Mouse (Mus musculus) c-Kit-positive CD71-positive TER-119-negative erythroid progenitor cells, embryonic 14.5 days (primary cell): ENCODE measurements around the gene Mapkapk3.
"Not testable (repeated sequence)": the region's sequence is repeated elsewhere in the genome, so short reads cannot be mapped to it uniquely, and the experiment has no call there.

ENCODE experiments used
- DNase-seq: peaks from one replicate; pipeline ENCODE4 v3.0.0-alpha.2; 2013; ENCODE audit warnings: low read depth

Gene Mapkapk3

DNA sequence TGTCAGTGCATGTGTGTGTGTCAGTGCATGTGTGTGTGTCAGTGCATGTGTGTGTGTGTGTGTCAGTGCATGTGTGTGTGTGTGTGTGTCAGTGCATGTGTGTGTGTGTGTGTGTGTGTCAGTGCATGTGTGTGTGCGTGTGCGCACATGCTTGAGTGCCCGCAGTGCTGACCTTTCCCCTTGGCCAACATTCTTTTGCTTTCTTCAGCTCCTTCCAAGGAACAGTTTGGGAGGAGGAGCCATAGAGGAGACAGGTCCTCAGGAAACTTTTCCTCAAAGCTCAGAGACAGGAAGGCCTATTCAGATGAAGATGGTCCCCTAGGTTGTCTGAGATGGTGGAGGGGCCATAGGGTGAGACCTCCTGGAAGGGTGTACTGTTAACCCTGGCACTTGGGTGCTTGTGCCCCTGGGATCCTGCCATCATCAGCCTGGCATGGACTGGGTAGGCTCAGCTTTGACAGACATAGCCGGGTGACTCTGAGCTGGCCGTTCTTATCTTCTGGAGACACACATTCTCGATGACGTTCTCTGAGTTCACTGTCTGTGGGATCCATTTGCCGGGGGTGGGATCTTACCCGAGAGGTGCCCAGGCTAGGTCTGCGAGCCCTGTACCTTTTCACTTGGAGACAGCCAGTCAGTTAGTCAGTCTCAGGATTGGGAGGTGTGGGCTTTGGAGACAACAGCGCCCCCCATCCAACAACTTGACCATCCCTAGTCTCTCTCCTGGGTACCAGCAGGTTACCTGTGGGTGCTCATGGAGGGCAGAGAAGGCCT, 17.6 kb upstream of the Mapkapk3 start:
- no peak for DNase-seq

GRCm38 (mm10) chr9:107306673-107307072, 17.0 kb upstream of the Mapkapk3 start:
- not testable (repeated sequence) for DNase-seq

GRCm38 (mm10) chr9:107305601-107306542, 16.2 kb upstream of the Mapkapk3 start:
- no peak for DNase-seq

GRCm38 (mm10) chr9:107305012-107305411, 15.3 kb upstream of the Mapkapk3 start:
- DNase-seq: no peak

GRCm38 (mm10) chr9:107304383-107304782, 14.7 kb upstream of the Mapkapk3 start:
- no peak for DNase-seq

DNA sequence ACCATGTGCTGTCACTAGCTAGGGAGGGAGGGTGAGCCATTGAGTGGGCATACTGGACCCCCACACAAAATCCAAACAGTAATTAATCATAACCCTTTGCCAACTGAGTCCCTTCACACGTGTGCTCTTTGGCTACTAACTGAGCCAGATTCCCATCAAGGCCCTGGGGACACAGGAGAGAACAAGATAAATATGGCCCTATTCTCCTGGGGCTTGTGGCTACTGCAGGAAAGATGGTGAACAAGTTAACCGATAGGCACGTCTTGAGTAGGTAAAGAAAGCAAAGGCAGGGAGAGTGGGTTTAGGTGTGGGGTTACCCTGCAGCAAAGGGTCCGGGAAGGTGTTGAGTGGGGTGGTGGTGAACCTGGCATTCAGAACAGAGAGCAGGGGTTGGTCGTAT, 14.2 kb upstream of the Mapkapk3 start:
- DNase-seq: no peak

DNA sequence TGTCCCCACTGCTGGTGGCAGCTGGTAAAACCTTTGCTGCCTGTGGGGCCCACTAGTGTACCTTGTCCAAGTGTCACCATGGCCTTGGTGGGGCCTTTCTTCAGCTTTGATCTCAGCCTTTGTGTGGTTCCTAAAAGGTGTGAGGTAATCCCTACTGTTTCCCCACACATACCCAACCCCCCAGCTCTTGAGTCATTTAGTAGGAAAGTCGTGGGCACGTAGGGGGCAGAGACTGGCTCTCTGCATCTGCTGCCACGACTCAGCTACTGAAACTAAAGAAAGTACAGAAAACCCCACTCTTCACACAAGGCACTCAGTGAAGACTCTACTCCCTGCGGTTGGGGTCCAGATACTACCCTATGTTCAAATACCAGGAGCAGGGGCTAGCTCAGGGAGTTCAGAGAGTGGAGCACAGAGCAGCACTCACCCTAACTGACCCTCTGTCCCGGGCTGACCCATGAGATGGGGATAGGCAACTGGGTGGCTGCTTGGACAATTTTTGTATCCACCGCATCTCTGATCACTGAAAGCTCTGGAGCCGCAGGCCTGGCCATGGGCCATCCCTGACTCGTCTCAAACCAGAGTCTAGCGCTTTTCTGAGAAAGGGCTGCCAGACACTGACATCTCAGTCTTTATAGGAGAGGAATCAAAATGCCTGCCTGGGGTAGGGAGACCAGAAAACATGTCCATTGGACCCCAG, 13.6 kb upstream of the Mapkapk3 start:
- no peak for DNase-seq

- no peak for DNase-seq
Measured at GRCm38 (mm10) chr9:107302592-107302991, 12.9 kb upstream of the Mapkapk3 start.

GRCm38 (mm10) chr9:107301554-107302331, 12.1 kb upstream of the Mapkapk3 start:
- DNase-seq: no peak

DNA sequence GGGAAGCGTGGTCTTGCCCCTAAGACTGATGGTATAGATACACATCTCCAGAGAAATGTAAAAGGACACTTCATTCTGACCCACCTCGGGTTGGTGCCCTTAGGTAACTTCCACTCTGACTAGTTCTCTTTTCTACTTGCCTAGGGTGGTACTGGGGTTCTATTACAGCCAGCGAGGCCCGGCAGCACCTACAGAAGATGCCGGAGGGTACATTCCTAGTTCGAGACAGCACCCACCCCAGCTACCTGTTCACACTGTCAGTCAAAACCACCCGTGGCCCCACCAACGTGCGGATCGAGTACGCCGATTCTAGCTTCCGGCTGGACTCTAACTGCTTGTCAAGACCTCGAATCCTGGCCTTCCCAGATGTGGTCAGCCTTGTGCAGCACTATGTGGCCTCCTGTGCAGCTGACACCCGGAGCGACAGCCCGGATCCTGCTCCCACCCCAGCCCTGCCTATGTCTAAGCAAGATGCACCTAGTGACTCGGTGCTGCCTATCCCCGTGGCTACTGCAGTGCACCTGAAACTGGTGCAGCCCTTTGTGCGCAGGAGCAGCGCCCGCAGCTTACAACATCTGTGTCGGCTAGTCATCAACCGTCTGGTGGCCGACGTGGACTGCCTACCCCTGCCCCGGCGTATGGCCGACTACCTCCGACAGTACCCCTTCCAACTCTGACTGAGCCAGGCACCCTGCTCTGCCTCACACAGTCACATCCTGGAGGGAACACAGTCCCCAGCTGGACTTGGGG, 10.7 kb upstream of the Mapkapk3 start:
- no peak for DNase-seq

DNA sequence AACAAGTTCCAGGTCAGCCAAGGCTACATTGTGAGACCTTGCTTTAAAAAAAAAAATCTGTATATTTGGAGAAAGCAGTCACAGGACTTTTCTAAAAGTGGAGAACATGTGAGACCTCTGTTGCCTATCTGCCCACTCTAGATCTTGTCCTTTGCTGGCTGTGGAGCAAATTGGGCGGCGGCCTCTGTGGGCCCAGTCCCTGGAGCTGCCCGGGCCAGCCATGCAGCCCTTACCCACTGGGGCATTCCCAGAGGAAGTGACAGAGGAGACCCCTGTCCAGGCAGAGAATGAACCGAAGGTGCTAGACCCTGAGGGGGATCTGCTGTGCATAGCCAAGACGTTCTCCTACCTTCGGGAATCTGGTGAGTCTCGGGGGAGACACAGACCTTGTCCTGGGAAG, 10.1 kb upstream of the Mapkapk3 start:
- no peak for DNase-seq

DNA sequence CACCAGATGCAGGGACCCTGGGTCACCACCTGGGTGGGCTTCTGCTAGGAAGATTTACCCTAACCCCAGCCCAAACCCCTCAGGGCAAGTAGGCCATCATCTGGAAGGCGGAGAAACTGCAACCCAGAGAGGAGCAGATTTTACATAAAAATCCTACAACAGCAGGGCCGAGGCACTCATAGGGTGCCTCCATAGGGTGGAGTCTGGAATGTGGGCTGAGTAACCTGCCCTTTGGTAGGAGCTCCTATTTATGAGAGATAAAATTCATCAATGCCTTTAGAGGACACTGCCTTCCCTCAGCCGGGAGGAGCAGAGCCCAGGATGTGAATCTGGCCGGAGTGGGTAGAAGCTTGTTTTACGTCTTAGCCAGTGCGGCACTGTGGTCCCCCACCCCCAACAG, 9.2 kb upstream of the Mapkapk3 start:
- DNase-seq: no peak

GRCm38 (mm10) chr9:107298059-107298780, 8.5 kb upstream of the Mapkapk3 start:
- DNase-seq: no peak

GRCm38 (mm10) chr9:107297658-107298057, 8.0 kb upstream of the Mapkapk3 start:
- DNase-seq: no peak

DNA sequence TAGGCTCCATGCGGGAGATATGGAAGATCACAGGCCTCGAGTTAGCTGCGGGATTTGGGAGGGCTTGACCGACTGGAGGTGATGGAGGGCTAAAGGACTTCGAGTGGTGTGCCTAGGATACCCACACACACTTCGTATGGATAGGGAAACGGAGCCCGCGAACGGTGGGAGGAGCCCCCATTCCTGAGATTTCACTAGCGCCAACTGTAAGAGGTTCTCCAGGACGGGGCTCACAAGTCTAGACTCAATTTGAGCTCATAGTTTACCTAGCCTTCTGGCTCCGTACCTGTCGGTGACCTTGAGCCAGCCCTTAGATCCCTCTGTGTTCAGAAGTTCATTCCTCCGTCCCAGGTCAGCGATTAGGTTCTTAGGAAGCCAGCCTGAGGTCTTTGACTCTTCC, 7.4 kb upstream of the Mapkapk3 start:
- no peak for DNase-seq

DNA sequence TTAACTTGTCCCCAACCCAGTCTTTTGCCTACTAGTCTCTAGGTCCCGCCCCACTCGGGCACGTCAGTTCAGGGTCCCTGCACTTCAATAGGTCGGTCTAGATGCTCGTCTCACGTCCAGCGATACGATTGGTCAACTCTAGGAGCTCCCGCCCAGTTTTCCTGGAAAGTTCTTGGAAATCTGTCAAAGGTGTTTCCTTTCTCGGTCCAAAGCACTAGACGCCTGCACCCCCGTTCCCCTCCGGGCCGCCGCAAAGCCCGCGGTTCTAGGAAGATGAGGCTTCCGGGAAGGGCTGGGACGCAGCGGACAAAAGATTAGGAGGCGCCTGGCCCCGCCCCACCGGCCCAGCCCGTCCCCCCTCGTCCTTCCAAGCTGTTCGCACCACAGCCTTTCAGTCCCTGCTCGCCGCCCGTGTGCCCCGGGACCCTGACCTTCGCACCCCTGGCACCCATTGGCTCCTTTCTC, 6.9 kb upstream of the Mapkapk3 start:
- DNase-seq: peak; percentile 99

- no peak for DNase-seq
Measured at GRCm38 (mm10) chr9:107296041-107296440, 6.4 kb upstream of the Mapkapk3 start.

- no peak for DNase-seq
Measured at GRCm38 (mm10) chr9:107296016-107296040, 6.2 kb upstream of the Mapkapk3 start, which contains the start of gene Cish. Gene Cish, plus strand, starts transcription at chr9:107296026.

GRCm38 (mm10) chr9:107295616-107296015, 5.9 kb upstream of the Mapkapk3 start:
- peak; percentile 89 for DNase-seq

- no peak for DNase-seq
Measured at GRCm38 (mm10) chr9:107294249-107294648, 4.6 kb upstream of the Mapkapk3 start.

GRCm38 (mm10) chr9:107290897-107291296, 1.2 kb upstream of the Mapkapk3 start:
- DNase-seq: no peak
